Mouse (Mus musculus) splenic B cell, adult 2 months (primary cell): Measurements from ENCODE around the gene Dnah8.
"Not testable (repeated sequence)": the region's sequence is repeated elsewhere in the genome, so short reads cannot be mapped to it uniquely, and the experiment has no call there.

ENCODE experiments used
- DNase-seq: peaks from one replicate; pipeline ENCODE4 v3.0.0-alpha.2; 2011; ENCODE audit warnings: low read depth, low spot score
- H3K27me3 ChIP-seq: 2 replicates; pipeline ENCODE4 v1.6.1; 2012; ENCODE audit warnings: mild to moderate bottlenecking, low read length, moderate library complexity, mixed read lengths; ENCODE audit not compliant: control insufficient read depth, poor library complexity, insufficient read depth, severe bottlenecking
- H3K36me3 ChIP-seq: 2 replicates; pipeline ENCODE4 v1.6.1; 2012; ENCODE audit warnings: mild to moderate bottlenecking, low read length, moderate library complexity, mixed read lengths; ENCODE audit not compliant: control insufficient read depth, poor library complexity, insufficient read depth, severe bottlenecking

The Dnah8 gene

GRCm38 (mm10) chr17:30618136-30618891 lies 5.8 kb upstream of the Dnah8 start:
- H3K36me3 ChIP-seq = no peaks in the 10 kb centered on the region
- H3K27me3 ChIP-seq = no peaks in the 10 kb centered on the region
- no peak for DNase-seq

DNA sequence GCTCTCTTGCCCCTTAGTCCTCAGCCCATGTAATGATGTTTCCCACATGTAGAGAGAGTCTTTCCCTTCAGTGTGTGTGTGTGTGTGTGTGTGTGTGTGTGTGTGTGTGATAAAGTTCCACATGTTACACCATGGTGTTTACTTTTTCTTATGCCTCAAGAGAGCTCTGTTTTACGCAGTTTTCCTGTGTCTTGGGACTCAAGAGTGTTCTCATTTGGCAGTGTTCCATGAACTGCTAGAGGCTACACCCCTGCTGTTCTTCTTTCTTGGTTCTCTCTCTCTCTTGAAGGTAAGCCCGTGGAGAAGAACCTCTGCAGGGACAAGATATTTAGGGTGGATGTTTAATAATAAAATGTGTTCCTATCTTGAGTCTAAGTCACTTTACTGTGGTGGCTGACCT lies 5.0 kb upstream of the Dnah8 start:
- no peak for DNase-seq
- Histone ChIP-seq H3K36me3 (no peaks in the 10 kb centered on the region), H3K27me3 (no peaks in the 10 kb centered on the region)

GRCm38 (mm10) chr17:30620548-30620947 lies 3.6 kb upstream of the Dnah8 start:
- Histone ChIP-seq H3K27me3 (no peaks in the 10 kb centered on the region), H3K36me3 (no peaks in the 10 kb centered on the region)
- DNase-seq = no peak

DNA sequence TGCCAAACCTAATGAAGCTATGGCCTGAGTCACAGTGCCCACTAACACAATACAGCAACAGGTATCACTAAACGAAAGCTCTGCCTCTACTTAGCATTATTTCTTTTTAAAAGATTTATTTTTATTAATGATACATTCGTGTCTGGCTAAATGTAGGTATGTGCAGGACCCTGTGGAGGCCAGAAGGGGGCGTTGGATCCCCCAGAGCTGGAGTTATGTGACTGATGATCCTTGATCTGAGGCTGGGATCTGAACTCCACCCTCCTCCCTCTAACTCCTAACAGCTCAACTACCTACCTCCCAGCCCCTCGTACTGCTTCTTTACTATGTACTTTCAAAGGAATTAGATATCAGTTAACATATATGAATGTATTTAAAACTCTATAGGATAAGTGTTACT lies 2.7 kb upstream of the Dnah8 start:
- DNase-seq = peak; percentile 15
- Histone ChIP-seq H3K27me3 (no peaks in the 10 kb centered on the region), H3K36me3 (no peaks in the 10 kb centered on the region)

- H3K27me3 ChIP-seq = no peaks in the 10 kb centered on the region
- no peak for DNase-seq
- H3K36me3 ChIP-seq = no peaks in the 10 kb centered on the region
These were observed 954 bp upstream of the Dnah8 start for GRCm38 (mm10) chr17:30623200-30623599.

- not testable (repeated sequence) for DNase-seq
These were observed 2.6 kb downstream of the Dnah8 start, which contains the start of gene Glo1 for GRCm38 (mm10) chr17:30626719-30627118. Gene Glo1, minus strand, starts transcription at chr17:30626871.

GRCm38 (mm10) chr17:30635367-30635766 lies 11.2 kb downstream of the Dnah8 start:
- DNase-seq = no peak

More at GRCm38 (mm10) chr17:30626719-30627118, 2.6 kb downstream of the Dnah8 start, which contains the start of gene Glo1:
- not testable (repeated sequence) for H3K27me3 ChIP-seq, H3K36me3 ChIP-seq

DNA sequence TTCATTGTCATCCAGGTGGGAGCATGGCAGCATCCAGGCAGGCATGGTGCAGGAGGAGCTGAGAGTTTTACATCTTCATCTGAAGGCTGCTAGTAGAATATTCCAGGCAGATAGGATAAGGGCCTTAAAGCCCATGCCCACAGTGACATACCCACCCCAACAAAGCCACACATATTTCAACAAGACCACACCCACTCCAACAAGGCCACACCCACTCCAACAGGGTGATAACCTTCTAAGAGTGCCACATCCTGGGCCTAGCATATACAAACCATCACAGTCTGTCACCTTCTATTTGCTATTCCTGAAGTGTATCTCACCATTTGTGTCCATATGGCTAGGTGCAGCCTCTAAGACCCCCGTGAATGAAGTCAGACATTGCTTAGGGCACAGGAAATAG lies 13.6 kb downstream of the Dnah8 start:
- Histone ChIP-seq H3K36me3 (no peaks in the 10 kb centered on the region), H3K27me3 (no peaks in the 10 kb centered on the region)
- DNase-seq = no peak

More at GRCm38 (mm10) chr17:30635367-30635766, 11.2 kb downstream of the Dnah8 start:
- Histone ChIP-seq H3K36me3 (no peaks in the 10 kb centered on the region), H3K27me3 (no peaks in the 10 kb centered on the region)

GRCm38 (mm10) chr17:30638996-30639395 lies 14.8 kb downstream of the Dnah8 start:
- DNase-seq = no peak
- H3K27me3 ChIP-seq = no peaks in the 10 kb centered on the region
- H3K36me3 ChIP-seq = no peaks in the 10 kb centered on the region

DNA sequence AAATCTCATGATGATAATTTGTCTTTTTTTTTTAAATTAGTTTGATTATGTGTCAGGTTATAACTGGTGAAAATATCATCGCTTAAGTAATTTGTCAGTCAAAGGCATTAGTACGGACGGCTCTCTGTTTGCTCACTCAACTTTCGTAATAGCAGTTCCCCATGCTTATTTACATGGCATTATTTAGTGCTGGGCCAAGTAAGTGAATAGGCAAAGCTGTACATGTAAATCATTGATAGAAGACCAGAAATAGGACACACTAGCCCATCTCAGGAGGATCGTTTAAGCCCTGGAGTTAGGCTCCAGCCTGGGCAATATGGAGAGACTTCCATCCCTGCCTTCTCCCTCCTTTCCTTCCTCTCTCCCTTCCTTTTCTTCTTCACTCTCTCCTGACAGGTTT lies 16.7 kb downstream of the Dnah8 start:
- Histone ChIP-seq H3K36me3 (no peaks in the 10 kb centered on the region), H3K27me3 (no peaks in the 10 kb centered on the region)
- no peak for DNase-seq

DNA sequence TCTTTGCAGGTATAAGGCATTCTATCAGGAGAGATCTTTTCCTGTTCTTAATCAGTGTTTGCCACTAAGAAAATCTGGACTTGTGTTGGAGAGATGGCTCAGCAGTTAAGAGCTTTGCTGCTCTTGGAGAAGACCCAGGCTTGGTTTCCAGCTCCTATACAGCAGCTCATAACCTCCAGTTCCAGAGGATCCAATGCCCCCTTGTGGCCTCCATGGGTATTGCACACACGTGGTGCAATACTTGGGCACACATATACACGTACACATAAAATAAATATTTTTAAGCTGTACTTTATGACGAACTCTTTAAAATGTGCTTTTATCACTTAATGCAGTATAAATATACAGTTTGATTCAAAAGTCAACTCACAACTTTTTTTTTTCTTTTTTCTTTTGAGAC lies 24.6 kb downstream of the Dnah8 start:
- peak; percentile 15 for DNase-seq
- no peaks in the 10 kb centered on the region for H3K36me3 ChIP-seq
- H3K27me3 ChIP-seq = no peaks in the 10 kb centered on the region

GRCm38 (mm10) chr17:30653010-30653409 lies 28.9 kb downstream of the Dnah8 start:
- no peaks in the 10 kb centered on the region for H3K27me3 ChIP-seq
- peak; percentile 31 for DNase-seq
- H3K36me3 ChIP-seq = no peaks in the 10 kb centered on the region

GRCm38 (mm10) chr17:30657530-30658151 lies 33.5 kb downstream of the Dnah8 start:
- H3K27me3 ChIP-seq = no peaks in the 10 kb centered on the region
- no peak for DNase-seq
- no peaks in the 10 kb centered on the region for H3K36me3 ChIP-seq

GRCm38 (mm10) chr17:30658152-30658544 lies 34.0 kb downstream of the Dnah8 start:
- no peaks in the 10 kb centered on the region for H3K36me3 ChIP-seq
- peak; percentile 72 for DNase-seq

GRCm38 (mm10) chr17:30662131-30662530 lies 38.0 kb downstream of the Dnah8 start:
- Histone ChIP-seq H3K27me3 (no peaks in the 10 kb centered on the region), H3K36me3 (no peaks in the 10 kb centered on the region)
- no peak for DNase-seq

More at GRCm38 (mm10) chr17:30658152-30658544, 34.0 kb downstream of the Dnah8 start:
- H3K27me3 ChIP-seq = no peaks in the 10 kb centered on the region
